Mouse (Mus musculus) myocyte (in vitro differentiated cells): ENCODE measurements at regions not wholly inside any gene's neighbourhood (a gene's known extent, or its start where the extent isn't known, plus 50 kb on each side); places are given as distances from the start of the nearest gene placed in this dataset.

ENCODE experiments used
- H3K27me3 ChIP-seq: one replicate; pipeline ENCODE4 v1.6.1; 2011; ENCODE audit not compliant: control insufficient read depth, insufficient read depth, insufficient read length
- H3K36me3 ChIP-seq: one replicate; pipeline ENCODE4 v1.6.1; 2011; ENCODE audit not compliant: control insufficient read depth, insufficient read depth
- H3K4me2 ChIP-seq: one replicate; pipeline ENCODE4 v1.6.1; 2011; ENCODE audit warnings: low read depth, control low read depth
- H3K4me3 ChIP-seq: one replicate; pipeline ENCODE4 v1.5.1; 2011; ENCODE audit warnings: mild to moderate bottlenecking, control low read depth, moderate library complexity
- H3K79me2 ChIP-seq: one replicate; pipeline ENCODE4 v1.6.1; 2011; ENCODE audit not compliant: control insufficient read depth, insufficient read depth
- H3ac ChIP-seq: one replicate; pipeline ENCODE4 v1.6.1; 2011; ENCODE audit not compliant: control insufficient read depth, insufficient read length
- CEBPB ChIP-seq: IDR thresholded peaks from 2 replicates; pipeline ENCODE4 v1.6.1; 2011; ENCODE audit warnings: mild to moderate bottlenecking, moderate library complexity; ENCODE audit not compliant: poor library complexity, insufficient read depth, severe bottlenecking
- E2F4 ChIP-seq: IDR thresholded peaks from one replicate; pipeline ENCODE4 v1.6.1; 2011; ENCODE audit warnings: mild to moderate bottlenecking, control low read depth, moderate library complexity; ENCODE audit not compliant: insufficient read depth
- MAX ChIP-seq: IDR thresholded peaks from one replicate; pipeline ENCODE4 v1.6.1; 2011; ENCODE audit warnings: low read depth, mild to moderate bottlenecking, control low read depth
- MYOD1 ChIP-seq, 3 experiments: IDR thresholded peaks; one replicate each; pipeline ENCODE4 v1.6.1; 2011; ENCODE audit warnings: control low read depth in 2 of 3, low read depth in 2 of 3, mild to moderate bottlenecking in 2 of 3, moderate library complexity in 1 of 3; ENCODE audit not compliant: insufficient read length in 2 of 3, control insufficient read depth in 1 of 3
- MYOG ChIP-seq, 3 experiments: IDR thresholded peaks; one replicate each; pipeline ENCODE4 v1.6.1; 2011; ENCODE audit warnings: control low read depth in 2 of 3, low read depth in 2 of 3, mild to moderate bottlenecking in 2 of 3; ENCODE audit not compliant: insufficient read length in 2 of 3, control insufficient read depth in 1 of 3, insufficient read depth in 1 of 3
- POLR2A ChIP-seq: IDR thresholded peaks from one replicate; pipeline ENCODE4 v1.6.1; 2011; ENCODE audit warnings: low read depth, mild to moderate bottlenecking, control low read depth, moderate library complexity; ENCODE audit not compliant: insufficient read length
- POLR2AphosphoS2 ChIP-seq: IDR thresholded peaks from one replicate; pipeline ENCODE4 v1.6.1; 2011; ENCODE audit warnings: low read depth, control low read depth; ENCODE audit not compliant: insufficient read length
- REST ChIP-seq: IDR thresholded peaks from one replicate; pipeline ENCODE4 v1.6.1; 2011; ENCODE audit warnings: mild to moderate bottlenecking, control low read depth, moderate library complexity; ENCODE audit not compliant: insufficient read depth, insufficient read length
- SRF ChIP-seq: IDR thresholded peaks from one replicate; pipeline ENCODE4 v1.6.1; 2011; ENCODE audit warnings: low read depth; ENCODE audit not compliant: control insufficient read depth, insufficient read length
- TCF12 ChIP-seq: IDR thresholded peaks from one replicate; pipeline ENCODE4 v1.6.1; 2011; ENCODE audit warnings: mild to moderate bottlenecking, control low read depth; ENCODE audit not compliant: poor library complexity, insufficient read depth, severe bottlenecking
- TCF3 ChIP-seq: IDR thresholded peaks from one replicate; pipeline ENCODE4 v1.6.1; 2011; ENCODE audit warnings: low read depth, control low read depth; ENCODE audit not compliant: insufficient read length
- USF1 ChIP-seq: IDR thresholded peaks from one replicate; pipeline ENCODE4 v1.6.1; 2011; ENCODE audit warnings: low read depth, mild to moderate bottlenecking, control low read depth, moderate library complexity

- TF ChIP-seq CEBPB (peak; percentile 34; the same call in 1 of the 2 replicates), TCF3 (no peak)
- no peak overlapping the region for H3K4me3 ChIP-seq
- H3K4me2 ChIP-seq: peak overlapping the region; percentile 5
- H3K79me2 ChIP-seq: no peaks in the 10 kb centered on the region
- no peak overlapping the region for H3ac ChIP-seq
- no peaks in the 10 kb centered on the region for H3K27me3 ChIP-seq
- H3K36me3 ChIP-seq: no peaks in the 10 kb centered on the region
These were observed 109.3 kb upstream of the Sgcd start for GRCm38 (mm10) chr11:48098063-48098462.

GRCm38 (mm10) chr11:48097455-48097854, 108.7 kb upstream of the Sgcd start:
- TF ChIP-seq USF1 (peak; percentile 69), POLR2AphosphoS2 (no peak)
- Histone ChIP-seq H3K79me2 (no peaks in the 10 kb centered on the region), H3K4me3 (no peak overlapping the region), H3ac (no peak overlapping the region), H3K27me3 (no peaks in the 10 kb centered on the region), H3K36me3 (no peaks in the 10 kb centered on the region), H3K4me2 (peak overlapping the region; percentile 5)

GRCm38 (mm10) chr11:48067072-48067471, 78.3 kb upstream of the Sgcd start:
- no peak overlapping the region for H3K4me3 ChIP-seq
- H3K79me2 ChIP-seq: no peaks in the 10 kb centered on the region
- TF ChIP-seq MAX (no peak), TCF12 (no peak), CEBPB (no peak), E2F4 (no peak), MYOD1 (IDR thresholded peaks at IDR 0.05; ENCODE audit: control insufficient read depth in 1 of 3, insufficient read length in 2 of 3, low read depth in 2 of 3) (no peak), USF1 (no peak), MYOG (IDR thresholded peaks at IDR 0.05; ENCODE audit: control insufficient read depth in 1 of 3, insufficient read depth in 1 of 3, insufficient read length in 2 of 3, low read depth in 2 of 3) (no peak)
- no peak overlapping the region for H3ac ChIP-seq
- H3K27me3 ChIP-seq: no peaks in the 10 kb centered on the region
- no peak overlapping the region for H3K4me2 ChIP-seq
- no peaks in the 10 kb centered on the region for H3K36me3 ChIP-seq

- Histone ChIP-seq H3K36me3 (no peaks in the 10 kb centered on the region), H3K4me2 (no peak overlapping the region), H3K4me3 (no peak overlapping the region), H3K79me2 (no peaks in the 10 kb centered on the region), H3ac (no peak overlapping the region), H3K27me3 (no peaks in the 10 kb centered on the region)
- TF ChIP-seq MYOD1 (IDR thresholded peaks at IDR 0.05; ENCODE audit: control insufficient read depth in 1 of 3, insufficient read length in 2 of 3, low read depth in 2 of 3) (no peak), MAX (no peak), USF1 (no peak)
These were observed 75.0 kb upstream of the Sgcd start for GRCm38 (mm10) chr11:48063719-48064118.

- TF ChIP-seq USF1: no peak
- TF ChIP-seq TCF3: no peak
- no peak for TF ChIP-seq E2F4
- TF ChIP-seq SRF: no peak
- no peak for TF ChIP-seq MYOG (IDR thresholded peaks at IDR 0.05; ENCODE audit: control insufficient read depth in 1 of 3, insufficient read depth in 1 of 3, insufficient read length in 2 of 3, low read depth in 2 of 3)
- TF ChIP-seq MYOD1 (IDR thresholded peaks at IDR 0.05; ENCODE audit: control insufficient read depth in 1 of 3, insufficient read length in 2 of 3, low read depth in 2 of 3): no peak
- TF ChIP-seq REST: no peak
- TF ChIP-seq POLR2AphosphoS2: no peak
- TF ChIP-seq CEBPB: no peak
- TF ChIP-seq MAX: no peak
- TF ChIP-seq TCF12: no peak
- no peak for TF ChIP-seq POLR2A
- Histone ChIP-seq H3K4me2 (no peak overlapping the region), H3K4me3 (no peak overlapping the region), H3K36me3 (no peaks in the 10 kb centered on the region), H3K79me2 (no peaks in the 10 kb centered on the region), H3ac (no peak overlapping the region), H3K27me3 (no peaks in the 10 kb centered on the region)
These were observed 72.7 kb upstream of the Sgcd start for GRCm38 (mm10) chr11:48061501-48061900.

- no peak overlapping the region for H3K4me2 ChIP-seq
- H3K27me3 ChIP-seq: no peaks in the 10 kb centered on the region
- no peaks in the 10 kb centered on the region for H3K36me3 ChIP-seq
- H3ac ChIP-seq: no peak overlapping the region
- TF ChIP-seq TCF12 (no peak), REST (no peak)
- H3K4me3 ChIP-seq: no peak overlapping the region
- H3K79me2 ChIP-seq: no peaks in the 10 kb centered on the region
These were observed 62.5 kb upstream of the Sgcd start for GRCm38 (mm10) chr11:48051156-48051866.
